Comparison of ENCODE assay signal across 21 mouse cellular contexts in the genomic region with DNA sequence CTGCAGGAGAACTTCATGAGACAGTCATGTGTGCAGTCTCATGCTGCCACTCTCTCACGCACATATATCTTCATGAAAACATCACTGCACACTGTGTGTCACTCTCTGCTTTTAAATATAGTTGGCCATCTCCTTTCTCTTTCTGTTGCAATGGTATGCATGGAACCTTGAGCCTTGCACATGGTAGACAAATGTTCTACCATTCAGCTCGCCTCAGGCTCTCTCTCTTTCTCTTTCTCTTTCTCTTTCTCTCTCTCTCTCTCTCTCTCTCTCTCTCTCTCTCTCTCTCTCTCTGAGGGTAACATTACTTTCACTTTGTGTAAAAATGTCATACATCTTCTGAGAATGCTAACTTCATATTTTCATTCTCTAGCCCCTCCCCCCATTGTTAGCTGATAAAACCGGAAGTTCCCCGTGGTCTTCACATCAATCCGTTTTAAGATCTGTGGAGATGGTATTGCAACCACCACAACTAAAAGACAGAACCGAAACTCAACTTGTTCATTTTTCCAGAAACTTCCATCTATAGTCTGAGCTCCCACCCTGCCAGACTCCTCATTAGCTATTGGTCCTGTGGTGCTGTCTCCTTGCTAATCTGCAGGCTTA.
DNase-seq lines count a peak whose midpoint lies in the region; ATAC-seq and TF ChIP-seq lines count a peak whose summit lies in the region.
"Had no signal": no experiment of that assay in that cellular context is flagged by ENCODE, and none has a peak within 500 bp of the region (broad histone marks: within the 10 kb centered on the region; RNA-seq: fewer than 3 reads in every experiment).

No protein-coding gene starts in this region.

- no peak for TF ChIP-seq CTCF in thymus, adult 2 months (IDR thresholded peaks at IDR 0.05; ENCODE audit: borderline replicate concordance, control insufficient read depth, extremely low read depth, insufficient read depth, low read length, poor library complexity)

- ATAC-seq in common myeloid progenitor, adult 5-6 weeks (replicated peaks; ENCODE audit: low read depth, poor library complexity, severe bottlenecking) = peak; percentile 48
- ATAC-seq in megakaryocyte, adult 5-6 weeks (ENCODE audit: poor library complexity, severe bottlenecking) = peak; percentile 58
- ATAC-seq: forebrain, embryonic 14.5 days had no signal

- peaks cover 21% of the 10 kb centered on the region for H3K4me1 ChIP-seq in thymus, adult 2 months (replicated peaks; ENCODE audit: control insufficient read depth, insufficient read depth, low read length)

- no peaks in the 10 kb centered on the region for H3K36me3 ChIP-seq in thymus, adult 2 months (ENCODE audit: control insufficient read depth, insufficient read depth, low read length)
- H3K36me3 ChIP-seq: embryonic facial prominence, embryonic 15.5 days; forebrain, embryonic 10.5 days; G1E; heart, embryonic 15.5 days; hindbrain, embryonic 13.5 days had no signal

- peak; percentile 11 for DNase-seq in thymus, postnatal 25 days
- DNase-seq in thymus, adult 2 months = no peak
- no peak for DNase-seq in adrenal gland, adult 8-10 months
- DNase-seq in ovary, postnatal 36 days (ENCODE audit: low spot score) = no peak
- no peak for DNase-seq in spleen, adult 18-20 months
- DNase-seq in cerebellum, adult 11 months = no peak
- DNase-seq: adrenal gland, postnatal 25 days; cerebellum, adult 2 months; cerebellum, postnatal 10 days; embryo, embryonic 11 days; heart, adult 2 months; heart, postnatal 14 days had no signal

- no peaks in the 10 kb centered on the region for H3K27me3 ChIP-seq in thymus, adult 2 months (ENCODE audit: control insufficient read depth, insufficient read depth, low read length)
- H3K27me3 ChIP-seq: embryonic facial prominence, embryonic 15.5 days; hindbrain, embryonic 13.5 days had no signal

- no peak for TF ChIP-seq POLR2A in thymus, adult 2 months (IDR thresholded peaks at IDR 0.05; ENCODE audit: control insufficient read depth, extremely low read depth, insufficient read depth, low read length, poor library complexity)

- no peak overlapping the region for H3K4me3 ChIP-seq in thymus, adult 2 months (ENCODE audit: control insufficient read depth, insufficient read depth, low read length)
- H3K4me3 ChIP-seq: embryonic facial prominence, embryonic 15.5 days; erythroblast, embryonic 14.5 days; forebrain, embryonic 10.5 days; heart, adult 2 months; heart, embryonic 15.5 days; hindbrain, embryonic 13.5 days had no signal

- H3K27ac ChIP-seq in thymus, adult 2 months (ENCODE audit: control insufficient read depth, insufficient read depth, low read length) = no peak overlapping the region
- H3K27ac ChIP-seq: embryonic facial prominence, embryonic 15.5 days; forebrain, embryonic 10.5 days; heart, adult 2 months; heart, embryonic 15.5 days; hindbrain, embryonic 13.5 days had no signal

- 31% methylated on average over 6 of the region's 6 CpGs for WGBS in thymus, adult 2 months
